Mouse (Mus musculus): ENCODE results near the gene Atp5h.
A peak's percentile ranks its signal among the peaks of the same experiment; 100 is the strongest.

- TF ChIP-seq CTCF (IDR thresholded peaks at IDR 0.05; ENCODE audit: extremely low read depth, insufficient read depth, low read length) (no peak), POLR2A (IDR thresholded peaks at IDR 0.05; ENCODE audit: extremely low read depth, insufficient read depth, low read length) (peak; percentile 70; the same call in 1 of the 2 replicates)
These were observed 37.8 kb downstream of the Atp5h start, which contains the start of gene Cdr2l for GRCm38 (mm10) chr11:115381743-115382539.
